Mouse (Mus musculus) right cerebral cortex, adult 18-20 months (tissue): ENCODE data around the gene Odc1.
A peak's percentile ranks its signal among the peaks of the same experiment; 100 is the strongest.
"Not testable (repeated sequence)": the region's sequence is repeated elsewhere in the genome, so short reads cannot be mapped to it uniquely, and the experiment has no call there.

Experiments
- DNase-seq: peaks from one replicate; pipeline ENCODE4 v3.0.0; 2022; ENCODE audit warnings: mixed read lengths

Gene Odc1

DNA sequence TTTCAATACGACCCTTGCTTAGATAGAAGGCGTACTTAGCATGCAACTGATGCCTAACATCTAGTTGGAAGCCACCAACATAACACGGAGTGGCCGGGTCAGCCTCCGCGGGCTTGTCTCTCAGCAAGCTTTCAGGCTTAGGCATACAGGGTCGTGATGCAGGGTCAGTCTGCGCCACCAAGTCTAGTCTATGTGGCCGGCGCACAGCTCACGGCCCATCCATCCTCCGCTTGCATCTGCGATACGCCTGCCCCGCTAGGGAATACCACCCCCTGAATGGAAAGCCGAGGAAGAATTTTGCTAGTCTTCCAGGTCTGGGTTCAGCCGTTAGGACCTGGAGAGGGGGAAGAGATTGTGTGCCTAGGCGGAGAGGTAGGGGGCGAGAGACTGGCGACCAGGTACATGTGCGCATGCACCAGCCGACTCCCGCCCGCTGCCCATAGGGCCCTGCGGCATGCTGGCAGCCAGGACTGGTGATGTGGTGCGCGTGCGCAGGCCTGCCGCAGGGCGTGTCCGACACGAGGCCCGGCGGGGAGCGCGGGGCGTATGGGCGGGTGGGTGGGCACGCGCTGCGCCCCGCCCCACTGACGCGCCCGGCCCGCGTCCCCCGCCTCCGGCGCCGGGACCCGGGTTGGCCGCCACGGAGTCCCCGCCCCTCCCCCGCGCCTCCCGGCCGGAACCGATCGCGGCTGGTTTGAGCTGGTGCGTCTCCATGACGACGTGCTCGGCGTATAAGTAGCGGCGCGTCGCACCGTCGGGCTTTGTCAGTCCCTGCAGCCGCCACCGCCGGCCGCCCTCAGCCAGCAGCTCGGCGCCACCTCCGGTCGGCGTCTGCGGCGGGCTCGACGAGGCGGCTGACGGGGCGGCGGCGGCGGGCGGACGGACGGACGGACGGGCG lies at the start of gene Odc1:
Gene Odc1 (plus strand): TSS at position 586 of the 898 bp plus-strand sequence.
- DNase-seq, result peak; percentile 99

GRCm38 (mm10) chr12:17494809-17495208 lies 49.8 kb upstream of the Odc1 start:
- no peak for DNase-seq

- no peak for DNase-seq
These were observed 48.6 kb upstream of the Odc1 start for GRCm38 (mm10) chr12:17495858-17496451.

GRCm38 (mm10) chr12:17505620-17506074 lies 38.9 kb upstream of the Odc1 start:
- no peak for DNase-seq

DNA sequence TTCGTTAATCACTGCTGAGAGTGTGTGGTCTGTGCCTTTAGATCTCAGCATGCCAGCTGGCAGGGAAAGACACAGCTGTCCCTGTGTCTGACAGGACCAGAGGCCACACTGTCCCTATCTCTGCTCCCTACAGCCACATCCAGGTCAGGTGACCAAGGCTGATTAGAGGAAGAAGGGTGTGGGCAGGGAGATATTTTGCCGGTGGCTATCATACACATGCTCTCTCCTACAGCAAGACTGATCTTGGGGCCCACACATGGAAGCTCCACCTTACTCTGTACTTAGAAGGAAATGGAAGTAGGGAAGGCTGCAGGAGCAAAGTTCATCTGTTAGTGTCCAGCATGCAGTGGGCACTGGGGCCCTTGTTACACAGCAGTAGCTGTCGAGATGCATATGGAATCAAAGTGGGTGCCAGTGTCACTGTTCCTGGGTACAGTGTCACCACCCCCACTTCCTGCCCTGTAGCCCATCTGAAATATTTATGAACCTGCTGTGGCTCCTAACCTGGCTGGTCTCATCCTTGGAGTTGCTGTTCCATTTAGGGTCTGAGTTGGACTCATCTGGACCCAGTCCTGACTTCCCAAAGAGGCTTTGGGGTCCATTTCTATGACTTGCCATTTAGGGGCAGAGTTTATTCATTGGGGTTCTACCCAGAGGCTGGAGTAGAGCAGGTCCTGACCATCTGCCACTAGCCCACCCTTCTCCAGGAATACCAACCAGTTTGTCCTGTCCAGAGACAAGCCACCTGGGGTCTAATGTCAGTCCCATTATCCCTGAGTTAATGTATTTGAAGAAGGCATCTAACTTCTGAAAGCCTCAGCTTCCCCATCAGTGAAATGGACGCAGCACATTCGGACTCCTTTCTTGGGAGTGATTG lies 38.2 kb upstream of the Odc1 start:
- no peak for DNase-seq

- no peak for DNase-seq
These were observed 37.5 kb upstream of the Odc1 start for GRCm38 (mm10) chr12:17506994-17507542.

- DNase-seq, result no peak
These were observed 35.3 kb upstream of the Odc1 start for GRCm38 (mm10) chr12:17509310-17509709.

DNA sequence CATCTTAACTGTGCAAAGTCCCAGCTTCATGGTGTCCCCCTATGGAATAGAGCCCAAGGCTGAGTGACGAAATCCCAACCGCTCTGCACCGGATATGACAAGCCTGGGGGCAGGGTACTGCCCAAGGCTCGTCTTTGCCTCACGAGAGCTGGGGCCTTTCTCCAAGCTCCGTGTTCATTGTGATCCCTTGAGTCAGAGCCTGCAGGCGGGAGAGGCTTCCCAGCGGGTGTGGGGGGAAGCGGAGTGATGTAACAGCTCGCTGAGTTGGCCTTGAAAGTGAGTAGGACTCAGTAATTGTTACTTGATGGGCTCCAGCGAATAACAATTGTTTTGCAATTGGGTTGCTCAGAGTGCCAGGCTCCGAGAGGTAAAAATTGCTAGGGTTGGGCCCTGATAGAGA lies 34.4 kb upstream of the Odc1 start:
- DNase-seq, result peak; percentile 8

DNA sequence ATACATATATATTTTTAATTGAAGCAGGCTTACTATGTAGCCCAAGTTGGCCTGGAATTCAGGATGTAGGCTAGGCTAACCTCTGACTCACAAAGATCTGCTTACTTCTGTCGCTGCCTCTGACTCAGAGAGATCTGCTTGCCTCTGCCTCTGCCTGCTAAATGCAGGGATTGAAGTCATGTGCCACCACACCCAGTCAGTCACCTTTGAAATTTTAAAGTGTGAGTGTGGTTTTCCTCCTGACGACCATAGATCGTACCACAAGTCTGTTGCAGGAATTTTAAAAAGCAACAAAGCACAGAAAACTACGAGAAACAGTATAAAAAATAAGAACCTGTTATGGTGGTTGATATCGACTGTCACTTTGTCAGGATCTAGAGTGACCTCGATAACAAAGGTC lies 33.6 kb upstream of the Odc1 start:
- DNase-seq, result no peak

DNA sequence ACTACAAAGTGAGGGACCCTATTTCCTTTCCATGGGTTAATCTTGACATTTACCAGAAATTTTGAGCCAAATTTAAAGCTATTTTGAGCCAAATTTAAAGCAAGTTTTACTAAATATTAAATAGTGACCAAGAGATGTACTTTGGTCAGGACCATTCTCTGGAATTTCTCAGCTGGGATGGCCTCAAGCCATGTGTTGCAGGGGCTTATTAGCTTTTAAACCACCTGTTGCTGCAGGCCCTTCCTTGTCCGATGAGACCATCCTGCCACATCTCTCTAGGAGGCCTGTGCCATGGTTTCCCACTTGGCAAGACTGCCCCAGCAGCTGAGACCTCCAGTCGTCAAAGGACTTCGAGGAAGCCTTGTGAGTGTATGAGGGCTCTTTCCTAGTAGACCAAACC lies 15.4 kb upstream of the Odc1 start:
- DNase-seq, result no peak

DNA sequence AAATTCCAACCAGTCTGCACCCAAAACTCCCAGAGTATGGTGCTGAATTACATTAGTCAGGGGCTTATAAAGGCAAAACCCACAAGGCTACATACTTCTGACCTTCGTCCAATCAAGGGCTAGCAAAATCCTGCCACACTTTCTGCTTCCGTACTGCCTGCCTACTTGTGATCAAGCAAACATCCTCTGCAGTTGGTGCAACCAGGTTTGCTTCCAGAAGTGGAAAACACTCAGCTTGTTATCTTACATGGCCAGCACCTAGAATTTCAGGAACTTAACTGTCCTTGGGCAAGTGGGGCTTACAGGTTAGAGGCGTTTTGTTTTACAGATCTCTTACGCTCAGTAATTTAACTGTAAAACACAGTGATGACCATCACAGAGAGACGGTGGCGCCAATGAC lies 14.9 kb upstream of the Odc1 start:
- DNase-seq, result no peak

DNA sequence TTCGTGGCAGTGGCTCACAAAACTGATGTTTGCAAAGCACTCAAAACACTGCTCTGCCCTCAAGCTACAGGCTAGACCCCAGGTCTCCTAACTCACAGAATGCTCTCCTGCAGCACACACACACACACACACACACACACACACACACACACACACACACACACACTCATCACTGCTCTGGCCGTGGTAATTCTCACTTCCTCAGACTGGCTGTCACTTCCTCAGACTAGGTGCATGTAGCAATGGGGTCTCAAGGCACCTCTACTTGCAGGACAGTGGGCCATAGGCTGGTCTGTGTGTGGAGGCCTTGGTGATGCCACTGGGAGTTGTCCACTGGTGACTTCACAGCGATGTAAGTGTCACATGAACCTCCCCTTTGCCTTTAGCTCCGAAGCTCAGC lies 13.8 kb upstream of the Odc1 start:
- DNase-seq, result no peak

- DNase-seq, result no peak
These were observed 8.4 kb upstream of the Odc1 start for GRCm38 (mm10) chr12:17536222-17536621.

DNA sequence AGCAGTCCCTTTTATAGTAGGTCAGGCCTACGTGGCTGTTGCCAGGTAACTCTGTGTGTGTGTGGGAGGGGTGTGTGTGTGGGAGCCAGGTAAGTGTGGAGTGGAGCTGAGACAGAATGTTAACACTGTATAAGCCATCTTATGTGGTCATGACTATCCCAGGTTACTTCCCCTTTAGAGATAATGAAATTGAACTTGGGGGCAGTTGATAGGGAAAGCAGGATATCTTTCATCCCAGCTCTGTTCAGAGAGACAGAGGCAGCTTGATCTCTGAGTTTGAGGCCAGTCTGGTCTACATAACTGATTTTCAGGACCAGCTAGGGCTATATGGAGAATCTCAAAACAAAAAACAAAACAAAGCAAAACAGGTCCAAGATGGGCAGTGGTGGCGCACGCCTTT lies 7.4 kb upstream of the Odc1 start:
- DNase-seq, result no peak

DNA sequence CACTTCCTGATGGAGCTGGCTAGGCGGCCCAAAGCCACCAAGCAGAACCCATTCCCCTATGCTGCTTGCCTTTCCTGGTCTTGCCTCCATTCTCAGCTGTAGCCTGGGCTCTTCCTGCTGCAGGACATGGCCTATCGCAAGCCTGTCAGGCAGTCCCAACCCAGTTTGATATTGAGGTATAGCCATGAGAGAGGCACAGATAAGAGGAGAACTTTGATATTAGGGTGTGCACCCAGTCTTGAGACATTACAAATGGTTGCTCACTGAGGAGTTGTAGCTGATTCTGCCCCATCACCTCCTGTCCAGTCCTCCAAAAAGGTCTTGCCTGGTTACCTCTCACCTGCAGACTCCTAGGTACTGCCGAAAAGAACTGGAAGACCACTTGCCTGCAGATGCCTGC lies 6.5 kb upstream of the Odc1 start:
- DNase-seq, result no peak

DNA sequence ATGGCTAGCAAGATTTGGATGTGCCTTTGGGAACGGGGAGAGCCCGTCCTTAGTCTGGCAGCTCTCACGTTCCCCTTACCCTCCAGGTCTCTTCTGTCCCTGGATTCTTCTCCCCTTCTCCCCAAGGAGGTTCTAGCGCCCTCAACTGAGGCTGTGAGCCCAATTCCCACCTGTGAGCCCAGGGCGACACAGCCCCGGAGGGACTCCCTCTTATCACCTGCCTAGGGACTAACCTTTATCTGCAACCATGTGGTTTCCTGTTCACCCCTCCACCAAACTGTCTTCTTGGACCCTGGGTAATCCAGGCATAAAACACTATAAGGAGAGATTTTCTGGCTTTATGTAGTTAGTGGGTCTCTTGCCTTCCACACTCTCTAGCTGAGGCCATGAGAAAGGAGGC lies 5.6 kb upstream of the Odc1 start:
- DNase-seq, result no peak

- DNase-seq, result no peak
These were observed 4.5 kb upstream of the Odc1 start for GRCm38 (mm10) chr12:17540040-17540552.

GRCm38 (mm10) chr12:17545107-17545571 lies 545 bp downstream of the Odc1 start:
- DNase-seq, result no peak

DNA sequence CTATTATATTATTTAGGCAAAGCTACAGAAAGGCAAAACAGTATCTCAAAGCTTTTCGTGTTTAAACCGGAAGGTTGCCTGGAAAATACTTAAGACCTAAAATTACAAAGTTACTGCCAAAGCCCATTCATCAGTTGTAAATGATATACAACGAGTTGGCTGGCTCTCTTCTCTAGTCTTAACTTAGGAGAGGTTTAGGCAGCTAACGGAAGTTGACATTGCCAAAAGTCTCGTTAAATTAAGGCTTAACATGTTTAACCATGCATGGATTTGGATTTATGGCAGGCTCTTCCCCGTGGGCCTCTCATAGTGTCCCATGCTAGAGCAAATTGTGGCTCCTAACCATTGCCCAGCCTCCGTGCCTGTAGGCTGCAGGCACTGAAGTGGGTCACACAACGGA lies 1.3 kb downstream of the Odc1 start:
- DNase-seq, result no peak

GRCm38 (mm10) chr12:17547552-17547951 lies 3.0 kb downstream of the Odc1 start:
- DNase-seq, result not testable (repeated sequence)

GRCm38 (mm10) chr12:17548505-17548904 lies 3.9 kb downstream of the Odc1 start:
- DNase-seq, result no peak

- peak; percentile 25 for DNase-seq
These were observed 4.8 kb downstream of the Odc1 start for GRCm38 (mm10) chr12:17549421-17549820.
